Mouse (Mus musculus): ENCODE results near the gene Hck. TPM values are rescaled to one million over a fixed set of nuclear protein-coding genes. Genes with fewer than 3 reads are reported as not detected.

The Hck gene
- total RNA-seq, 2 experiments from 2014 or later = 1.9 to 2.2 TPM

- TF ChIP-seq CTCF (conservative IDR thresholded peaks at IDR 0.05) = no peak
- Histone ChIP-seq H3K4me3 (no peak overlapping the region), H3K27ac (no peak overlapping the region)
These were observed 37.1 kb downstream of the Hck start for GRCm38 (mm10) chr2:153145346-153145745.

DNA sequence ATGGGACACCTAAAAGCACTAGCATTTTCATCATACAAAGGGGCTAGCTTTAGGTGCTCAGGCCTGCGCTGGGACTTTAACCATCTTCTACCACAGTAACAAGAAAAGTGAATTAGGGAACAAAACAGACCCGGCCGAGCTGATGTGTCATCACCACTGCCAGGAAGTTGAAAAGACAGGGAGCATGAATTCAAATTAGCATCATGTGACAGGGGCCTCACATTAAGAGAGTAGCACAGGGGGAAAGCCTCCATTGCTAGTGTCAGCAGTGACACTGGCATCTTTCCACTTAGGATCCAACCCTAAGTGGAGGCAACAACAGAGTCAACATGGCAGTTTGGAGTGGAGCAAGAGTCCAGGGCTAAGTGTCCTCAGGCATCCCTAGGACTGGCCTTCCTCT, 39.0 kb downstream of the Hck start:
- DNase-seq (ENCODE audit: low spot score in 2 of 2) = no peak
- Histone ChIP-seq H3K4me3 (no peak overlapping the region), H3K27ac (no peak overlapping the region)
- TF ChIP-seq CTCF (conservative IDR thresholded peaks at IDR 0.05) = no peak

More at GRCm38 (mm10) chr2:153145346-153145745, 37.1 kb downstream of the Hck start:
- DNase-seq (ENCODE audit: low spot score in 2 of 2) = no peak

GRCm38 (mm10) chr2:153147715-153148114, 39.4 kb downstream of the Hck start:
- Histone ChIP-seq H3K4me3 (no peak overlapping the region), H3K27ac (no peak overlapping the region)
- peak; percentile 93 for TF ChIP-seq CTCF (conservative IDR thresholded peaks at IDR 0.05)
- peak; percentile 58 to 78 for DNase-seq (ENCODE audit: low spot score in 2 of 2)

DNA sequence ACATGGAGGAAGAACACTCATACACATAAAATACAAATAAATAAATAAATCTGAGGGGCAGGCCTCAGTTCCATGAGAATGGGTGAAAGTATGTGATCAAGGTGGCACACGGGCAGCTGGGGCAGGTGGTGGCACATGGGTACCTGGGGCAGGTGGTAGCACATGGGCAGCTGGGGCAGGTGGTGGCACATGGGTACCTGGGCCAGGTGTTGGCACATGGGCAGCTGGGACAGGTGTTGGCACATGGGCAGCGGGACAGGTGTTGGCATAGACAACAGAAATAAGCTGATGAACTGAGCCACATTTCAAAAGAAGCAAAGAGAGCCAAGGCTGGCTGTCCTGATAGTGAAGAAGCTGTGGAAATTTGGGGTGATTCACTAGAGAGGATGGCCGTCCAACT, 41.5 kb downstream of the Hck start:
- DNase-seq (ENCODE audit: low spot score in 2 of 2) = no peak
- no peak for TF ChIP-seq CTCF (conservative IDR thresholded peaks at IDR 0.05)
- Histone ChIP-seq H3K27ac (no peak overlapping the region), H3K4me3 (no peak overlapping the region)

DNA sequence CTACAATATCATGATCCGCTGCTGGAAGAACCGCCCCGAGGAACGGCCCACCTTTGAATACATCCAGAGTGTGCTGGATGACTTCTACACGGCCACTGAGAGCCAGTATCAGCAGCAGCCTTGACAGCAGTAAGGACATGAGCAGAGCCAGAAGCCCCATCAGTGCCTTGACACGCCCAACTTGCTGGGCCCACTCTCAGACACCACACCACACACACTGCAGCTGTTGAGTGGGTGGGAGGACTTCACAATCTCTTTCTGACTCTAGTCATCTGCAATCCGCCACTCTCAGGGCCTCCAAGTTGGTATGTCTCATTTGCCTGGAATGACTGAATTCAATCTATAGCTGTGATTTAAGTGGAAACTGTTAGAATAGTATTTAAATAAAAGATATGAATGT, 42.8 kb downstream of the Hck start:
- Histone ChIP-seq H3K4me3 (no peak overlapping the region), H3K27ac (no peak overlapping the region)
- no peak for DNase-seq (ENCODE audit: low spot score in 2 of 2)
- TF ChIP-seq CTCF (conservative IDR thresholded peaks at IDR 0.05) = no peak

DNA sequence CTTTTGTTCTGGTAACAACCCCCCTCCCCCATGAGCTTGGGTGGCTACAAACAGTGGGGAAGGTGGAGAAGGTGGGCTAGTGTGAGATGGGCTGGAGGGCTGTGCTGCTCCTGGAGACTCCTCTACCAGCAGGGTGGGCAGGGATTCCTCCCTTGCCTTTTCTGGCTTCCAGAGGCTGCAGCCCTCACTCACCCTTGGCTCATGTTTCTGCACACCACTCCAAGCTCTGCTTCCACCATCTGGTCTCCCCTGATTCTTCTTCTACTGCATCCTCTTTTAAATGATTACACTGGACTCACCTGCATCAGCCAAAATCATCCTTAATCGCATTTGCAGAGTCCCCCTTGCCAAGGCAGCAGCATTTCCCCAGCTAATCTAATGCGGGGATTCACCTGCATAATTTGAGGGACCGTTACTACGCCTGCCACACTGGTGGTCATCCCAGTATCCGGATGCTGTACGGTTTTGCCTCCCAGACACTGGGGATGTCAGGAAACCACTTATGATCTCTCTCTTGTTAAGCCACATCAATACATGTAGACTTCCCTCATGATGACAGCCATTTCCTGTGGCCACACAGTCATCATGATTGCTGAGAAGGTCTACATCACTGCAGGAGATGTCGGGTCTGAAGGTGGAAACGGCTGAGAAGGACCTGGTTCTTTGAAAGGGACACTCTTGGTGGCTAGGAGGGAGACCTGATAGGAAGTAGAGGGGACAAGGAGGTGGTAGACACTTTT, 43.8 kb downstream of the Hck start:
- no peak for DNase-seq (ENCODE audit: low spot score in 2 of 2)
- Histone ChIP-seq H3K27ac (no peak overlapping the region), H3K4me3 (no peak overlapping the region)
- no peak for TF ChIP-seq CTCF (conservative IDR thresholded peaks at IDR 0.05)

- no peak for TF ChIP-seq CTCF (conservative IDR thresholded peaks at IDR 0.05)
- H3K27ac ChIP-seq = no peak overlapping the region
- no peak for DNase-seq (ENCODE audit: low spot score in 2 of 2)
These were observed 44.8 kb downstream of the Hck start for GRCm38 (mm10) chr2:153153033-153153450.

GRCm38 (mm10) chr2:153157270-153157669, 49.0 kb downstream of the Hck start:
- no peak overlapping the region for H3K4me3 ChIP-seq
- DNase-seq (ENCODE audit: low spot score in 2 of 2) = no peak
- peak; percentile 44 for TF ChIP-seq CTCF (conservative IDR thresholded peaks at IDR 0.05)
- no peak overlapping the region for H3K27ac ChIP-seq

More at GRCm38 (mm10) chr2:153153033-153153450, 44.8 kb downstream of the Hck start:
- no peak overlapping the region for H3K4me3 ChIP-seq

DNA sequence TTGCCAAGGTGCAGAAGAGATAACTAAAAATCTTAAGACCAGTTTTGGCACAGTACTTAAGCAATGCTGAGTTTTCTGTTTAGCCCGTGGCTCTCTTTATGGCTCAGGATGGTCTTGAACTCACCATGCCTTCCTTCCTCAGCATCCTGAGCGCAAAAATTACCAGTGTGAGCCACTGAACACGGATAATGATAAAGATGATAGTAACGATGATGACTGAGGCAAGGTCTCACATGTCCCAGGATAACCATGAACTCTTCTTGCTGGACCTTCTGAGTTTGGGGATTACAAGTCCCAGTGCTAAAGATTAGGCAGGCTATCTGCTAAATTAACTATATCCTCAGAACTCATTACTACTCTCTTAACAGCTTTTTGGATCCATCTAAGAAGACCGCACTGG, 51.9 kb downstream of the Hck start:
- no peak overlapping the region for H3K4me3 ChIP-seq
- no peak overlapping the region for H3K27ac ChIP-seq
- no peak for TF ChIP-seq CTCF (conservative IDR thresholded peaks at IDR 0.05)
- DNase-seq (ENCODE audit: low spot score in 2 of 2) = no peak

GRCm38 (mm10) chr2:153160844-153161683, 52.8 kb downstream of the Hck start, which contains the start of gene Tm9sf4:
Tm9sf4 (plus strand) TSS chr2:153161303.
- DNase-seq (ENCODE audit: low spot score in 2 of 2) = peak; percentile 91
- Histone ChIP-seq H3K4me3 (peak within 1 kb of the TSS; percentile 79), H3K27ac (peak within 1 kb of the TSS; percentile 99)
- no peak for TF ChIP-seq CTCF (conservative IDR thresholded peaks at IDR 0.05)

- peak overlapping the region; percentile 99 for H3K27ac ChIP-seq
- peak overlapping the region; percentile 79 for H3K4me3 ChIP-seq
- TF ChIP-seq CTCF (conservative IDR thresholded peaks at IDR 0.05) = no peak
- no peak for DNase-seq (ENCODE audit: low spot score in 2 of 2)
These were observed 53.4 kb downstream of the Hck start for GRCm38 (mm10) chr2:153161684-153162080.

DNA sequence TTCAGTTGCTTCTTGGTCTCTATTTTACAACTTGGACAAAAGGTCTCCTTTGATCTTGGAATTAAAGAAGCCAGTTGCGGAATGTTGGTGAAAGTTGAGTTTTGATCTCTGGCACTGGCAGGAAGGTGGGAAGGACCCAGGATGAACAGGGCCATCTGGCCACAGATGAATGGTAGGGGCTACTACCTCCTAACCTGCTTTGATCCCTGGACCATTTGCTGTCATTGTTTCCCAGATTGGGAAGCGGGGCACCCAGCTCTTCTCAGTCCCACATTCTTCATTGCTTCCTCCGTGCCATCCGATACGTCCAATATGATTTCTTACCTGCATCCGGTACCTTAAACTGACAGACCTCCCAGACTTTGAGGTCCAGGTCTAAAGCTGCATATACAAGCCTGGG, 58.9 kb downstream of the Hck start:
- TF ChIP-seq CTCF (conservative IDR thresholded peaks at IDR 0.05) = no peak
- DNase-seq (ENCODE audit: low spot score in 2 of 2) = no peak
- Histone ChIP-seq H3K27ac (no peak overlapping the region), H3K4me3 (no peak overlapping the region)

- TF ChIP-seq CTCF (conservative IDR thresholded peaks at IDR 0.05) = no peak
- DNase-seq (ENCODE audit: low spot score in 2 of 2) = no peak
- H3K4me3 ChIP-seq = no peak overlapping the region
- no peak overlapping the region for H3K27ac ChIP-seq
These were observed 60.0 kb downstream of the Hck start for GRCm38 (mm10) chr2:153168134-153168820.

All from layer of hippocampus, adult 2 months (tissue).